Mouse (Mus musculus): Measurements from ENCODE around the gene Klhl21.

Gene Klhl21

GRCm38 (mm10) chr4:151994228-151995171, 14.1 kb upstream of the Klhl21 start:
- intact Hi-C loops (cut with DNase I), result no loop called here

GRCm38 (mm10) chr4:151995371-151996172, 13.0 kb upstream of the Klhl21 start:
- intact Hi-C loops (cut with DNase I), result no loop called here

GRCm38 (mm10) chr4:151996173-151996950, 12.2 kb upstream of the Klhl21 start, which contains the start of gene Phf13:
Phf13 (minus strand) TSS chr4:151996258.
- intact Hi-C loops (cut with DNase I), result no loop called here

GRCm38 (mm10) chr4:151996951-151997222, 11.7 kb upstream of the Klhl21 start:
- intact Hi-C loops (cut with DNase I), result no loop called here

- intact Hi-C loops (cut with DNase I), result no loop called here
These were observed 10.9 kb upstream of the Klhl21 start for GRCm38 (mm10) chr4:151997701-151998100.

GRCm38 (mm10) chr4:151999481-151999880, 9.1 kb upstream of the Klhl21 start:
- intact Hi-C loops (cut with DNase I), result no loop called here

GRCm38 (mm10) chr4:152000906-152001305, 7.7 kb upstream of the Klhl21 start:
- intact Hi-C loops (cut with DNase I), result no loop called here

GRCm38 (mm10) chr4:152001335-152001734, 7.3 kb upstream of the Klhl21 start:
- intact Hi-C loops (cut with DNase I), result no loop called here

- intact Hi-C loops (cut with DNase I), result no loop called here
These were observed 6.5 kb upstream of the Klhl21 start for GRCm38 (mm10) chr4:152002063-152002462.

- intact Hi-C loops (cut with DNase I), result no loop called here
These were observed 2.5 kb upstream of the Klhl21 start for GRCm38 (mm10) chr4:152006137-152006536.

- intact Hi-C loops (cut with DNase I), result no loop called here
These were observed 1.8 kb upstream of the Klhl21 start for GRCm38 (mm10) chr4:152006812-152007211.

GRCm38 (mm10) chr4:152007481-152008147, 989 bp upstream of the Klhl21 start:
- intact Hi-C loops (cut with DNase I), result no loop called here

- intact Hi-C loops (cut with DNase I), result no loop called here
These were observed 479 bp upstream of the Klhl21 start for GRCm38 (mm10) chr4:152008148-152008500.

- intact Hi-C loops (cut with DNase I), result no loop called here
These were observed 761 bp downstream of the Klhl21 start for GRCm38 (mm10) chr4:152009076-152010051.

GRCm38 (mm10) chr4:152010091-152010706, 1.6 kb downstream of the Klhl21 start:
- intact Hi-C loops (cut with DNase I), result no loop called here

GRCm38 (mm10) chr4:152010707-152011134, 2.1 kb downstream of the Klhl21 start:
- intact Hi-C loops (cut with DNase I), result no loop called here

- intact Hi-C loops (cut with DNase I), result no loop called here
These were observed 2.7 kb downstream of the Klhl21 start for GRCm38 (mm10) chr4:152011171-152011760.

- intact Hi-C loops (cut with DNase I), result no loop called here
These were observed 3.5 kb downstream of the Klhl21 start for GRCm38 (mm10) chr4:152012109-152012508.

Measured in adrenal gland (tissue).